Mouse (Mus musculus) neutrophil, adult 5-6 weeks (primary cell): ENCODE measurements around the gene Cylc2. TPM values are rescaled to one million over a fixed set of nuclear protein-coding genes. Genes with fewer than 3 reads are reported as not detected.

ENCODE experiments used
- ATAC-seq: fragments of 151-379, 151-347 bp; 2 replicates; pipeline ENCODE4 v1.8.0; 2017; ENCODE audit warnings: mild to moderate bottlenecking, moderate TSS enrichment; ENCODE audit not compliant: insufficient number of reproducible peaks, poor library complexity, low FRiP score, severe bottlenecking; ENCODE audit errors: extremely low read depth
- total RNA-seq: library from RNA; stranded (forward); fragments of 200-1000 nt; gene quantifications from 2 replicates; pipeline ENCODE4 v1.2.3, GENCODE M21; 2017

The Cylc2 gene
- total RNA-seq = 0.35 TPM in 1 of 2 replicates, not detected in the other

GRCm38 (mm10) chr4:51216378-51216777 is at the start of gene Cylc2:
Gene Cylc2 (plus strand): TSS chr4:51216678.
- no peak for ATAC-seq
